Mouse (Mus musculus) activated CD4-positive, CD25-positive, alpha-beta regulatory T cell, adult 4 months (primary cell): Measurements from ENCODE around the gene Gm21310. TPM values are rescaled to one million over a fixed set of nuclear protein-coding genes. Genes with fewer than 3 reads are reported as not detected.
"Not testable (repeated sequence)": the region's sequence is repeated elsewhere in the genome, so short reads cannot be mapped to it uniquely, and the experiment has no call there.

Experiments used
- ATAC-seq: one replicate; pipeline ENCODE4 v1.8.0; 2017
- polyA plus RNA-seq, 2 experiments: library from polyadenylated mRNA; unstranded; fragments of 100-300 nt; shearing (Covaris generic); gene quantifications; one replicate each; pipeline ENCODE4 v1.2.1; 2017

The Gm21310 gene
- not detected for polyA plus RNA-seq

DNA sequence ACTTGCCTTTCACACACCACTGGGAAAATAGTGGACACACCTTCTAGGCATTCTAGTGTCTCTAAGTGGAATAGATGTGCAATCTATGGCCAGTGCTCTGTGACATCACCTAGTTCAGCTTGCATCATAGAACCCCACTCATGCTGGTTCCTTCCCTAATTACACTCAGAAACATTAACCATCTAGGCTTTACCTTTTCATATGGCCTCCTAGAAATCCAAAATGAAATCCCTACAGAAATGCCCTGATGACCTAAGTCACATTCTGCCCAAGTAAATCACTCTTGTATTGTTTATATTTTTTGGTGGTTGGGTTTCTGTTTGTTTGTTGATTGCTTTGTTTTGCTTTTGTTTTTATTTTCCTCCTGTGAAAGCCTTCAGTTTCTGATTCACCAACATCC is at the start of gene Gm21310:
Gene Gm21310 (minus strand): TSS at position 101 of the 400 bp plus-strand sequence.
- ATAC-seq: not testable (repeated sequence)

Other genes with a start within 250 kb of the Gm21310 start
- gene Gm20834, start 177.4 kb upstream of the Gm21310 start, polyA plus RNA-seq: not detected